9 mouse cellular contexts compared by ENCODE assay signal in the genomic region with DNA sequence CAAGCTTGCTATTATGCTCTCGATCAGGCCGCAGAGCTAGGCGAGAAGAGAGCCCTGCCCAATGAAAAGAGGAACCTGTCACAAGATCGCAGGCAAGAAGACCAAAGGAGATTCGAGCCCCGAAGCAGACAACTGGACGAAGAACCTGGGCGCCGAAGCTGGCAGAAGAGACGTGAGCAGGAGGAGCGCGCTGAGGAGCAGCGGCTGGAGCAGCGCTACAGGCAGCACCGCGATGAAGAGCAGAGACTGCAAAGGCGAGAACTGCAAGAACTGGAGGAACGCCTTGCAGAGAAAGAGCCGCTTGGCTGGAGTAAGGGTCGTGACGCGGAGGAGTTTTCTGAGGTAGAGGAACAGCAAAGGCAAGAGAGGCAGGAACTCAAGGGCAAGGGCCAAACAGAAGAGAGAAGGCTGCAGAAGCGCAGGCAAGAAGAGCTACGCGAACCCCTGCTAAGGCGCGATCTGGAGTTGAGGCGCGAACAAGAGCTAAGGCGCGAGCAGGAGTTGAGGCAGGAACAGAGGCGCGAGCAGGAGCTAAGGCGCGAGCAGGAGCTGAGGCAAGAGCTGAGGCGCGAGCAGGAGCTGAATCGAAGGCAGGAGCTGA. TPM values are rescaled to one million over a fixed set of nuclear protein-coding genes. Genes with fewer than 3 reads are reported as not detected.
A peak's percentile ranks its signal among the peaks of the same experiment; 100 is the strongest.
DNase-seq lines count a peak whose midpoint lies in the region; ATAC-seq lines count a peak whose summit lies in the region.
"Had no signal": no experiment of that assay in that cellular context is flagged by ENCODE, and none has a peak within 500 bp of the region (broad histone marks: within the 10 kb centered on the region; RNA-seq: fewer than 3 reads in every experiment).

No protein-coding gene starts in this region.

- H3K27ac ChIP-seq in forebrain, embryonic 14.5 days (ENCODE audit: low read depth, low read length): no peak overlapping the region
- H3K27ac ChIP-seq in hindbrain, embryonic 16.5 days (ENCODE audit: low read depth, low read length): peak overlapping the region; percentile 69
- H3K27ac ChIP-seq in limb, embryonic 11.5 days (replicated peaks; ENCODE audit: low read depth, low read length): no peak overlapping the region
- no peak overlapping the region; the same call in 1 of the 2 replicates for H3K27ac ChIP-seq in midbrain, embryonic 10.5 days (replicated peaks)

- DNase-seq in CD4-positive, CD25-positive, alpha-beta regulatory T cell, adult 2 months (ENCODE audit: low read depth, low spot score): peak; percentile 31
- peak; percentile 4 for DNase-seq in T-cell, adult 2 months (ENCODE audit: low spot score)
- peak; percentile 46 for DNase-seq in forebrain, embryonic 14.5 days (ENCODE audit: low spot score)
- DNase-seq in limb, embryonic 11.5 days (ENCODE audit: low spot score): peak; percentile 66
- DNase-seq in midbrain, embryonic 10.5 days (ENCODE audit: low spot score): peak; percentile 72
- peak; percentile 2 to 4 for DNase-seq in right cerebral cortex, postnatal 36 days (ENCODE audit: low spot score in 2 of 2)

- no peaks in the 10 kb centered on the region for H3K36me3 ChIP-seq in forebrain, embryonic 14.5 days (ENCODE audit: control insufficient read depth, insufficient read depth, low read length)
- H3K36me3 ChIP-seq in hindbrain, embryonic 16.5 days (ENCODE audit: control insufficient read depth, insufficient read depth, low read length): no peaks in the 10 kb centered on the region
- H3K36me3 ChIP-seq in limb, embryonic 11.5 days (ENCODE audit: control insufficient read depth, insufficient read depth, low read length): no peaks in the 10 kb centered on the region
- H3K36me3 ChIP-seq in midbrain, embryonic 10.5 days: no peaks in the 10 kb centered on the region

- whole genome bisulfite sequencing in forebrain, embryonic 14.5 days: under 1% methylated on average over 38 of the region's 38 CpGs
- WGBS in hindbrain, embryonic 16.5 days: under 1% methylated on average over 38 of the region's 38 CpGs
- 1% methylated on average over 38 of the region's 38 CpGs for WGBS in limb, embryonic 11.5 days
- under 1% methylated on average over 38 of the region's 38 CpGs for WGBS in midbrain, embryonic 10.5 days

- no peaks in the 10 kb centered on the region for H3K9me3 ChIP-seq in forebrain, embryonic 14.5 days (replicated peaks; ENCODE audit: control insufficient read depth, low read length)
- no peaks in the 10 kb centered on the region for H3K9me3 ChIP-seq in hindbrain, embryonic 16.5 days (ENCODE audit: control insufficient read depth, low read length)
- no peaks in the 10 kb centered on the region for H3K9me3 ChIP-seq in limb, embryonic 11.5 days (ENCODE audit: control insufficient read depth, low read length)
- H3K9me3 ChIP-seq in midbrain, embryonic 10.5 days (replicated peaks): no peaks in the 10 kb centered on the region

- peak overlapping the region; percentile 96 for H3K4me2 ChIP-seq in forebrain, embryonic 14.5 days (ENCODE audit: low read length)
- H3K4me2 ChIP-seq in hindbrain, embryonic 16.5 days (ENCODE audit: low read length): peak overlapping the region; percentile 84
- H3K4me2 ChIP-seq in limb, embryonic 11.5 days (ENCODE audit: low read depth, severe bottlenecking): peak overlapping the region; percentile 86

- ATAC-seq in forebrain, embryonic 14.5 days: no peak
- no peak for ATAC-seq in hindbrain, embryonic 16.5 days
- ATAC-seq in limb, embryonic 11.5 days (ENCODE audit: insufficient number of reproducible peaks, low FRiP score, low TSS enrichment, low read depth): no peak

- peaks cover 22% of the 10 kb centered on the region; the same call in 1 of the 2 replicates for H3K27me3 ChIP-seq in forebrain, embryonic 14.5 days (replicated peaks; ENCODE audit: control insufficient read depth, insufficient read depth, low read length)
- peaks cover 12% of the 10 kb centered on the region for H3K27me3 ChIP-seq in hindbrain, embryonic 16.5 days (replicated peaks; ENCODE audit: control insufficient read depth, insufficient read depth, low read length)
- peaks cover 37% of the 10 kb centered on the region for H3K27me3 ChIP-seq in limb, embryonic 11.5 days (ENCODE audit: control insufficient read depth, insufficient read depth, low read length)
- H3K27me3 ChIP-seq in midbrain, embryonic 10.5 days (ENCODE audit: low read depth, poor library complexity, severe bottlenecking): peaks cover 81% of the 10 kb centered on the region

- H3K4me3 ChIP-seq in forebrain, embryonic 14.5 days (ENCODE audit: low read depth, low read length): peak overlapping the region; percentile 60
- H3K4me3 ChIP-seq in hindbrain, embryonic 16.5 days (ENCODE audit: low read length): peak overlapping the region; percentile 64
- H3K4me3 ChIP-seq in limb, embryonic 11.5 days (ENCODE audit: low read depth, low read length): peak overlapping the region; percentile 50
- H3K4me3 ChIP-seq in midbrain, embryonic 10.5 days: peak overlapping the region; percentile 66

- H3K4me1 ChIP-seq in forebrain, embryonic 14.5 days (ENCODE audit: control insufficient read depth, insufficient read depth, low read length): peaks cover 8% of the 10 kb centered on the region; the same call in 1 of the 2 replicates
- peaks cover 19% of the 10 kb centered on the region for H3K4me1 ChIP-seq in hindbrain, embryonic 16.5 days (ENCODE audit: control insufficient read depth, insufficient read depth, low read depth, low read length)
- H3K4me1 ChIP-seq in limb, embryonic 11.5 days (ENCODE audit: control insufficient read depth, insufficient read depth, low read length): 0 out of 2 replicates have a peak, but pooled peaks cover 8% of the 10 kb centered on the region
- H3K4me1 ChIP-seq in midbrain, embryonic 10.5 days: peaks cover 40% of the 10 kb centered on the region

- H3K9ac ChIP-seq in forebrain, embryonic 14.5 days (ENCODE audit: low read length): peak overlapping the region; percentile 61
- peak overlapping the region; percentile 62 for H3K9ac ChIP-seq in hindbrain, embryonic 16.5 days (ENCODE audit: low read depth, low read length)
- peak overlapping the region; percentile 8; the same call in 1 of the 2 replicates for H3K9ac ChIP-seq in limb, embryonic 11.5 days (ENCODE audit: low read length)

RNA-seq across cellular contexts. Expression of a gene that starts 1.5 kb away (rescaled TPM):
- 0.32 and 0.52 TPM in 2 replicates for polyA plus RNA-seq in forebrain, embryonic 14.5 days (2014; fragmentation: Nextera tagmentation; extraction: Ambion mirVana)
- 1.4 and 1.6 TPM in 2 replicates for polyA plus RNA-seq in hindbrain, embryonic 16.5 days (2015; fragmentation: Nextera tagmentation; extraction: Ambion mirVana)
- polyA plus RNA-seq in limb, embryonic 11.5 days (2014; fragmentation: Nextera tagmentation; extraction: Ambion mirVana): 0.08 and 0.45 TPM in 2 replicates
- 0.30 and 0.63 TPM in 2 replicates for polyA plus RNA-seq in midbrain, embryonic 10.5 days (2016; fragmentation: Nextera tagmentation; extraction: Ambion mirVana)
- polyA plus RNA-seq: erythroblast, embryonic 14.5 days had no signal

RNA-seq across cellular contexts. Expression of a gene that starts 25.0 kb away (rescaled TPM):
- polyA plus RNA-seq in forebrain, embryonic 14.5 days (2014; fragmentation: Nextera tagmentation; extraction: Ambion mirVana): not detected in 2 replicates
- polyA plus RNA-seq in hindbrain, embryonic 16.5 days (2015; fragmentation: Nextera tagmentation; extraction: Ambion mirVana): not detected in 2 replicates
- not detected in 2 replicates for polyA plus RNA-seq in limb, embryonic 11.5 days (2014; fragmentation: Nextera tagmentation; extraction: Ambion mirVana)
- not detected in 2 replicates for polyA plus RNA-seq in midbrain, embryonic 10.5 days (2016; fragmentation: Nextera tagmentation; extraction: Ambion mirVana)
- polyA plus RNA-seq: erythroblast, embryonic 14.5 days; spleen, adult 2 months had no signal

RNA-seq across cellular contexts. Expression of a gene that starts 50.1 kb away (rescaled TPM):
- not detected in 2 replicates for polyA plus RNA-seq in forebrain, embryonic 14.5 days (2014; fragmentation: Nextera tagmentation; extraction: Ambion mirVana)
- not detected in 2 replicates for polyA plus RNA-seq in hindbrain, embryonic 16.5 days (2015; fragmentation: Nextera tagmentation; extraction: Ambion mirVana)
- polyA plus RNA-seq in limb, embryonic 11.5 days (2014; fragmentation: Nextera tagmentation; extraction: Ambion mirVana): not detected in 2 replicates
- not detected in 2 replicates for polyA plus RNA-seq in midbrain, embryonic 10.5 days (2016; fragmentation: Nextera tagmentation; extraction: Ambion mirVana)
- polyA plus RNA-seq: spleen, adult 2 months had no signal

Comparison
In these comparisons a context has a peak if more than half of its experiments do, and no peak if none do; other contexts are left out.
1. DNase-seq: peak in every context shown above with its lines; median percentile 72 in midbrain, embryonic 10.5 days; 66 in limb, embryonic 11.5 days; 46 in forebrain, embryonic 14.5 days; 31 in CD4-positive, CD25-positive, alpha-beta regulatory T cell, adult 2 months; 4 in T-cell, adult 2 months; 3 in right cerebral cortex, postnatal 36 days.
2. H3K9ac ChIP-seq: peak in every context shown above with its lines; median percentile 62 in hindbrain, embryonic 16.5 days; 61 in forebrain, embryonic 14.5 days; 8 in limb, embryonic 11.5 days.